Mouse (Mus musculus): ENCODE data around the gene Lpin2. TPM values are rescaled to one million over a fixed set of nuclear protein-coding genes. Genes with fewer than 3 reads are reported as not detected.

Lpin2 gene
- polyA plus RNA-seq, 1 experiment from 2014 or later = 32.1 TPM

GRCm38 (mm10) chr17:71179551-71180309 lies 2.6 kb upstream of the Lpin2 start:
- DNase-seq (ENCODE audit: low spot score) (no peak), ATAC-seq (ENCODE audit: low read depth) (no peak)
- no peak overlapping the region for H3K4me2 ChIP-seq (ENCODE audit: low read depth, low read length)
- 89% methylated on average over 11 of the region's 11 CpGs for WGBS
- no peaks in the 10 kb centered on the region for H3K36me3 ChIP-seq (ENCODE audit: control insufficient read depth, insufficient read depth, low read length)
- H3K4me1 ChIP-seq (ENCODE audit: control insufficient read depth, insufficient read depth, low read length) = peaks cover 9% of the 10 kb centered on the region
- H3K27ac ChIP-seq (replicated peaks; ENCODE audit: low read depth, low read length) = no peak overlapping the region
- H3K9ac ChIP-seq (ENCODE audit: low read depth, low read length) = no peak overlapping the region
- H3K9me3 ChIP-seq (ENCODE audit: control insufficient read depth, low read length) = no peaks in the 10 kb centered on the region
- H3K27me3 ChIP-seq (replicated peaks; ENCODE audit: control insufficient read depth, insufficient read depth, low read length) = no peaks in the 10 kb centered on the region
- H3K4me3 ChIP-seq (ENCODE audit: low read depth, low read length) = no peak overlapping the region

- no peaks in the 10 kb centered on the region for H3K9me3 ChIP-seq (ENCODE audit: control insufficient read depth, low read length)
- no peaks in the 10 kb centered on the region for H3K36me3 ChIP-seq (ENCODE audit: control insufficient read depth, insufficient read depth, low read length)
- no peak overlapping the region for H3K4me3 ChIP-seq (ENCODE audit: low read depth, low read length)
- H3K4me2 ChIP-seq (ENCODE audit: low read depth, low read length) = no peak overlapping the region
- no peak overlapping the region for H3K27ac ChIP-seq (replicated peaks; ENCODE audit: low read depth, low read length)
- no peaks in the 10 kb centered on the region for H3K27me3 ChIP-seq (replicated peaks; ENCODE audit: control insufficient read depth, insufficient read depth, low read length)
- H3K4me1 ChIP-seq (ENCODE audit: control insufficient read depth, insufficient read depth, low read length) = peaks cover 16% of the 10 kb centered on the region
- no peak overlapping the region for H3K9ac ChIP-seq (ENCODE audit: low read depth, low read length)
- 95% methylated on average over 4 of the region's 4 CpGs for WGBS
- DNase-seq (ENCODE audit: low spot score) = no peak
- ATAC-seq (ENCODE audit: low read depth) = no peak
These were observed 1.8 kb upstream of the Lpin2 start for GRCm38 (mm10) chr17:71180601-71181000.

DNA sequence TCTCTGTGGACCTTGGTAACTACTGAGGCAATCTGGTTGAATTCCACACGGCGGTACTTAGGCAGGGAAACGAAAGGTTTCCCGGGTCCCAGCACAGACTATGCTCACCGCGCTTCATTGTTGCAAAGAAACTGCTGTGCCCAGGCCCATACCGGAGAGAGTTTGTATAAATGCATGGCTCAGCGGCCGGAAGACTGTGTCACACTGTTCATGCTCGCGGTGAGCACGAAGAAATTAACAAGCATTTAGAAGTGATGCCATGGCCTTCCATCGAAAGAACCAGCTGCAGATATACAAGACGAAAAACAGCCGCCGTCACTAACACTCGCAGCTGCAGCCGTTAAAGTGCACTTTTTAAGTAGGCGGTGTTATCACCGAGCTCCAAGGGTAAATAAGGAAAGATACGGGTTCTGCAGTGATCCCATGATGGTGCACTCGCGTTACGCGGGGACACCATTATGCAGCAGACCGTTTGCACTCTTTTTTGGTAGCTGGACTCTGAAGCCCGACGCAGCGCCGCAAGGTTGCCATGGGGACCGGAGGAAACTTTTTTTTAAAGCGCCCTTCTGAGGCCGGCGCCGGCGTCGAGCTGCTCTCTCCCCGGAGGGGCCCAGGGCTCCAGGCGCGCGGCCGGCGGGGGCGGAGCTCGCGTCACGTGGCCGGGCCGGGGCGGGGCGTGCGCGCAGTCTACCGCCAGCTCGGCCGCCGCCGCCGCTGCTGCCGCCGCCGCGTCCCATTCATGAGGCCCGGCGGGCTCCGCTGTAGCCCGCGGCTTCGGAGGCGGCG lies 704 bp downstream of the Lpin2 start:
- Histone ChIP-seq H3K4me1 (ENCODE audit: control insufficient read depth, insufficient read depth, low read length) (peaks cover 19% of the 10 kb centered on the region), H3K27me3 (replicated peaks; ENCODE audit: control insufficient read depth, insufficient read depth, low read length) (no peaks in the 10 kb centered on the region), H3K9me3 (ENCODE audit: control insufficient read depth, low read length) (no peaks in the 10 kb centered on the region), H3K4me3 (ENCODE audit: low read depth, low read length) (peak overlapping the region; percentile 85), H3K36me3 (ENCODE audit: control insufficient read depth, insufficient read depth, low read length) (no peaks in the 10 kb centered on the region), H3K27ac (replicated peaks; ENCODE audit: low read depth, low read length) (peak overlapping the region; percentile 92), H3K9ac (ENCODE audit: low read depth, low read length) (peak overlapping the region; percentile 97), H3K4me2 (ENCODE audit: low read depth, low read length) (peak overlapping the region; percentile 77)
- peak; percentile 96 for ATAC-seq (ENCODE audit: low read depth)
- DNase-seq (ENCODE audit: low spot score) = peak; percentile 94
- under 1% methylated on average over 38 of the region's 71 CpGs for WGBS

DNA sequence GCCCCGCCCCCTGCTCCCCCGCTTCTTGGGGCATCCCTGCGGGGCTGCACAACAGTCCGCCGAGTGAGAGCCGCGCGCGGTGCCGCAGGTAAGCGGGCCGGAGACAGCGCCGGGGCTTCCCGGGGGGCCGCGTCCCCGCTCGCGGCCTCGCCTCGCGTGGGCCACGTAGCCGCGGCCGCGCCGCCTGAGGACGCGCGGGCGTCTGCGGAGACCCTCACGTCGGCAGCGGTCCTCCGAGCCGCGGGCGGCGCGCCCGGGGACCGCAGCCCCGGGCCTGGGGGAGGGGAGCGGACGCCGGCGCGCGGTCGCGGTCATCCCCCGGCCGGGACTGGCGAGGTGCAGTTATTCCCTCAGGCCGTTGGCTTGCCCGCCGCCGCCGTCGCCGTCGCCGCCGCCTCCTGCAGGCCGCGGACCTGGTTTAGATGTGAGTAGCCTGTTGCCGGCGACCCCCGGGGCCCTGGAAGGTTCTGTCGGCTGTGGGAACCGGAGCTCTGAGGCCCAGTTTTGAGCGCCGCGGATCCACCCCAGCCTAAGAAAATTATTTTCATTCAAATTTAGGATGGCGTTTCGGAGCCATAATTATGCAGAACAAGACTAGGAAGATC lies 1.4 kb downstream of the Lpin2 start:
- Histone ChIP-seq H3K4me1 (ENCODE audit: control insufficient read depth, insufficient read depth, low read length) (peaks cover 16% of the 10 kb centered on the region), H3K9ac (ENCODE audit: low read depth, low read length) (peak overlapping the region; percentile 97), H3K4me2 (ENCODE audit: low read depth, low read length) (peak overlapping the region; percentile 77), H3K9me3 (ENCODE audit: control insufficient read depth, low read length) (no peaks in the 10 kb centered on the region), H3K27ac (replicated peaks; ENCODE audit: low read depth, low read length) (peak overlapping the region; percentile 92), H3K4me3 (ENCODE audit: low read depth, low read length) (peak overlapping the region; percentile 85), H3K27me3 (replicated peaks; ENCODE audit: control insufficient read depth, insufficient read depth, low read length) (no peaks in the 10 kb centered on the region), H3K36me3 (ENCODE audit: control insufficient read depth, insufficient read depth, low read length) (no peaks in the 10 kb centered on the region)
- DNase-seq (ENCODE audit: low spot score) = peak; percentile 27
- WGBS = under 1% methylated on average over 28 of the region's 79 CpGs
- peak; percentile 8; the same call in 1 of the 2 replicates for ATAC-seq (ENCODE audit: low read depth)

- DNase-seq (ENCODE audit: low spot score) (peak; percentile 46), ATAC-seq (ENCODE audit: low read depth) (no peak)
- WGBS = 4% methylated on average over 22 of the region's 22 CpGs
- Histone ChIP-seq H3K9ac (ENCODE audit: low read depth, low read length) (peak overlapping the region; percentile 97), H3K9me3 (ENCODE audit: control insufficient read depth, low read length) (no peaks in the 10 kb centered on the region), H3K27ac (replicated peaks; ENCODE audit: low read depth, low read length) (peak overlapping the region; percentile 92), H3K4me2 (ENCODE audit: low read depth, low read length) (peak overlapping the region; percentile 77), H3K4me3 (ENCODE audit: low read depth, low read length) (peak overlapping the region; percentile 85), H3K27me3 (replicated peaks; ENCODE audit: control insufficient read depth, insufficient read depth, low read length) (no peaks in the 10 kb centered on the region), H3K36me3 (ENCODE audit: control insufficient read depth, insufficient read depth, low read length) (no peaks in the 10 kb centered on the region), H3K4me1 (ENCODE audit: control insufficient read depth, insufficient read depth, low read length) (peaks cover 11% of the 10 kb centered on the region; the same call in 1 of the 2 replicates)
These were observed 2.2 kb downstream of the Lpin2 start for GRCm38 (mm10) chr17:71184356-71185111.

DNA sequence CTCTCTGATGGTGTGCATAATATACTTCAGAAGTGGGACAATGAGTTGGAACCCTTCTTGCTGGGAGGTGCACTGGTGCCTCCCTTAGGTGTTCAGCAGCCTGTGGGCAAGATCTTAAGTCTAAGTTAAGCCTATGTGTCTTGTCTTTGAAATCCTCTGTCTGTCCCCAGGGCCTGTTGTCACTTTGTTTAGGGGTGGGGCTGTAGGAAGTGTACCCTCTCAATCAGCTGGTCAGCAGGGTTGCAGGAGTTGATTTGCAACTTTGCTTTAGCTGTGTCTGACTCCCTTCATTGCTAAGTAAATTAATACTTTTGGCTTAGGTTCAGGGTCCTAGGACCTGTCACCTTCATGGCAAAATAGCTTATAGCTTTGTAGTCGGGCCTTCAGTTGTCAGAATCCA lies 3.0 kb downstream of the Lpin2 start:
- Histone ChIP-seq H3K4me3 (ENCODE audit: low read depth, low read length) (peak overlapping the region; percentile 85), H3K9ac (ENCODE audit: low read depth, low read length) (peak overlapping the region; percentile 97), H3K4me2 (ENCODE audit: low read depth, low read length) (peak overlapping the region; percentile 77), H3K27ac (replicated peaks; ENCODE audit: low read depth, low read length) (no peak overlapping the region), H3K4me1 (ENCODE audit: control insufficient read depth, insufficient read depth, low read length) (peaks cover 11% of the 10 kb centered on the region; the same call in 1 of the 2 replicates), H3K27me3 (replicated peaks; ENCODE audit: control insufficient read depth, insufficient read depth, low read length) (no peaks in the 10 kb centered on the region), H3K36me3 (ENCODE audit: control insufficient read depth, insufficient read depth, low read length) (no peaks in the 10 kb centered on the region), H3K9me3 (ENCODE audit: control insufficient read depth, low read length) (no peaks in the 10 kb centered on the region)
- 41% methylated on average over 1 of the region's 1 CpGs for WGBS
- ATAC-seq (ENCODE audit: low read depth) = no peak
- DNase-seq (ENCODE audit: low spot score) = no peak

- Histone ChIP-seq H3K27ac (replicated peaks; ENCODE audit: low read depth, low read length) (no peak overlapping the region), H3K4me2 (ENCODE audit: low read depth, low read length) (no peak overlapping the region), H3K9me3 (ENCODE audit: control insufficient read depth, low read length) (peaks cover 14% of the 10 kb centered on the region; the same call in 1 of the 2 replicates), H3K9ac (ENCODE audit: low read depth, low read length) (no peak overlapping the region), H3K4me1 (ENCODE audit: control insufficient read depth, insufficient read depth, low read length) (peaks cover 4% of the 10 kb centered on the region; the same call in 1 of the 2 replicates), H3K4me3 (ENCODE audit: low read depth, low read length) (no peak overlapping the region), H3K27me3 (replicated peaks; ENCODE audit: control insufficient read depth, insufficient read depth, low read length) (no peaks in the 10 kb centered on the region), H3K36me3 (ENCODE audit: control insufficient read depth, insufficient read depth, low read length) (no peaks in the 10 kb centered on the region)
- WGBS = 84% methylated on average over 7 of the region's 7 CpGs
- ATAC-seq (ENCODE audit: low read depth) (no peak), DNase-seq (ENCODE audit: low spot score) (no peak)
These were observed 8.2 kb downstream of the Lpin2 start for GRCm38 (mm10) chr17:71190589-71190988.

GRCm38 (mm10) chr17:71191063-71191462 lies 8.7 kb downstream of the Lpin2 start:
- H3K4me2 ChIP-seq (ENCODE audit: low read depth, low read length) = no peak overlapping the region
- no peaks in the 10 kb centered on the region for H3K27me3 ChIP-seq (replicated peaks; ENCODE audit: control insufficient read depth, insufficient read depth, low read length)
- peaks cover 4% of the 10 kb centered on the region; the same call in 1 of the 2 replicates for H3K4me1 ChIP-seq (ENCODE audit: control insufficient read depth, insufficient read depth, low read length)
- H3K9me3 ChIP-seq (ENCODE audit: control insufficient read depth, low read length) = peaks cover 14% of the 10 kb centered on the region; the same call in 1 of the 2 replicates
- no peak overlapping the region for H3K27ac ChIP-seq (replicated peaks; ENCODE audit: low read depth, low read length)
- H3K36me3 ChIP-seq (ENCODE audit: control insufficient read depth, insufficient read depth, low read length) = no peaks in the 10 kb centered on the region
- DNase-seq (ENCODE audit: low spot score) (no peak), ATAC-seq (ENCODE audit: low read depth) (no peak)
- 92% methylated on average over 2 of the region's 2 CpGs for WGBS
- H3K4me3 ChIP-seq (ENCODE audit: low read depth, low read length) = no peak overlapping the region
- H3K9ac ChIP-seq (ENCODE audit: low read depth, low read length) = no peak overlapping the region
